Mouse (Mus musculus) spleen, postnatal 10 days (tissue): ENCODE measurements around the gene Slc41a2.
"Not testable (repeated sequence)": the region's sequence is repeated elsewhere in the genome, so short reads cannot be mapped to it uniquely, and the experiment has no call there.

Experiments used
- DNase-seq, 2 experiments: peaks; one replicate each; pipeline ENCODE4 v3.0.0; 2021 to 2022; ENCODE audit warnings: low spot score in 2 of 2

The Slc41a2 gene

DNA sequence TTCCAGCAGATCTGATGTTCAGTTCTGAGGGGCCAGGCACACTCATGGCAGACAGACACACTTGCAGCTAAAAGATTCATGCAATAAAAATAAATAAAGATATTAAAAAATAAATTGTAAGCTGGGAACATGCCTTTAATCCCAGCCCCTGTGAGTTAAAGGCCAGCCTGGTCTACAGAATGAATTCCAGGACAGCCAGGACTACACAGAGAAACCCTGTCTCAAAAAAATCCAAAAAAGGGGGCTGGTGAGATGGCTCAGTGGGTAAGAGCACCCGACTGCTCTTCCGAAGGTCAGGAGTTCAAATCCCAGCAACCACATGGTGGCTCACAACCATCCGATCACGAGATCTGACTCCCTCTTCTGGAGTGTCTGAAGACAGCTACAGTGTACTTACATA is 14.1 kb upstream of the Slc41a2 start:
- DNase-seq, result not testable (repeated sequence)

DNA sequence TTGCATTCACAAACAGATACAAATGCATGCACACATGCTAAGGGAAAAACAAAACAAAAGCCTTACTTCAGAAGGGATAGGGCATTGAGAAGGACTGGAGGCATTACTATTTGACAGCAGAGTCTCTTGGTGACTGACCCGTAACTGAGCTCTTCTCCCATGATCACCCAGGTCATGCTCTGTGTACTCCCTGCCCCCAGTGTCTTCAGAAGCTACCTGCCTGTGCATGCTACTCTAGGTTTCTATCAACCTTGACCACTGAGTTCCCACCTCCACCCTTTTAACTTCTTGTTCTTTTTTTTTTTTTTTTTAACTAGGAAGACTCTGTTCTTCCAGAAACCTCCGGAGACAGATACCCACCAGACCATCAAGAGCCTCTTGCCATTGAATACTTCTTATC is 13.0 kb upstream of the Slc41a2 start:
- DNase-seq, result no peak

DNA sequence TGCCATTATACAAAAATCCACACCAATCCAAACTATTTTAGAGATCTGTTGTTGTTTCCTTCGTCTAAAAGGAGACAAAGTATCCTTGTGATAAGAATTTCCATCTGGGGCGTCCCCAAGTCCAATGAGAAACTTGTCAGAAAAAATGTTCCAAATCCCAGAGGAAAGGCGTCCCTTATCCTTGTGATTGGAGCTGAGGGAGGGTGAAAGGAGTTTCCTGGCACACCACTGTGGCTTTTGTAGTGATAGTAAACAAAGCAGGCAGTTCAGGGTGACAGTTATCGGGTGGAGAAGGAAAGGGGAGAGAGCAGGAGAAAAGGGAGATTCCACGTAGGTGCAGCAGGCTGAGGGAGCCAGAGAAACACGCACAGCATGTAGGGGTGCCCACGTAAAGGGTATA is 9.8 kb upstream of the Slc41a2 start:
- no peak for DNase-seq

DNA sequence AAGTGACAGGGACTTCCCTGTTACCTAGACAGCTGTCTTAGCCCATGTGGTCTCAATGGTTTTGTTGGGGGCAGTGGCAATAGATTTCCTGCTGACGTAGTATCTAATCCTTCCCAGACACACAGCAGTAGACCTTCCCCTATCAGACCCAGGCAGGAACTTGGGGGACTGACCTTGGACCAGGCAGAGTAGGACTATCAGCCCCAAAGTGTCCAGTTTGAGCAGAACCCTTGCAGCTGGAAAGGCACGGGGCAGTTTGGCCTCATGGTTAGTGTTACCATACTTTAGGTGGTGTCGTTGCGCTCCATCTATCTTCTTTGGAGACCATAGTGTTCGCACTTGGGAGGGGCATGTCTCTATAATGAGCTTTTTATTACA is 8.7 kb upstream of the Slc41a2 start:
- no peak for DNase-seq

DNA sequence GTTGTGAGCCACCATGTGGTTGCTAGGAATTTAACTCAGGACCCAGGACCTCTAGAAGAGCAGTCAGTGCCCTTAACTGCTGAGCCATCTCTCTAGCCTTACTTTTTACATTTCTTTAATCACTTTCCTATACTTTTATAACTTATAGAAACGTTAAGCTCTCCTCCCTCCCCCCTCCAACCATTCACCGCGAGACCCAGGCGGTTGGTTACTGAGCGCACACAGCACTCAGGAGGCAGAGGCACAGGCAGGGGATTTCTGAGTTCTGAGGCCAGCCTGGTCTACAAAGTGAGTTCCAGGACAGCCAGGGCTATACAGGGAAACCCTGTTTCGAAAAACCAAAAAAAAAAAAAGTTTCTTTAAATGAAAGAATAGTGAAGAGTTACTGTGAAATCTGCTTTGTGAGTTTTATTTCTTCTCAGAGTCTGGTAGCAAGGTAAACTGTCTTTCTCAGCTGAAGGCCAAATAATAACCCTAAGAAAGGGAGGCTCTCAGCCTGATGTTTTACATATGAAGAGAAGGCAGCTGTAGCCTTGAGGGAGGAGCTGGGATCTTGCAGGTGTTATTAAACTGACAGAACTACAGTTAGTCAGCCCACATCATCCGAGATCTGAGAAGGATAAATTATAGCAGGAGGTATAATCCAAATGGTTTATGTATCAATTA is 8.1 kb upstream of the Slc41a2 start:
- DNase-seq, result no peak

DNA sequence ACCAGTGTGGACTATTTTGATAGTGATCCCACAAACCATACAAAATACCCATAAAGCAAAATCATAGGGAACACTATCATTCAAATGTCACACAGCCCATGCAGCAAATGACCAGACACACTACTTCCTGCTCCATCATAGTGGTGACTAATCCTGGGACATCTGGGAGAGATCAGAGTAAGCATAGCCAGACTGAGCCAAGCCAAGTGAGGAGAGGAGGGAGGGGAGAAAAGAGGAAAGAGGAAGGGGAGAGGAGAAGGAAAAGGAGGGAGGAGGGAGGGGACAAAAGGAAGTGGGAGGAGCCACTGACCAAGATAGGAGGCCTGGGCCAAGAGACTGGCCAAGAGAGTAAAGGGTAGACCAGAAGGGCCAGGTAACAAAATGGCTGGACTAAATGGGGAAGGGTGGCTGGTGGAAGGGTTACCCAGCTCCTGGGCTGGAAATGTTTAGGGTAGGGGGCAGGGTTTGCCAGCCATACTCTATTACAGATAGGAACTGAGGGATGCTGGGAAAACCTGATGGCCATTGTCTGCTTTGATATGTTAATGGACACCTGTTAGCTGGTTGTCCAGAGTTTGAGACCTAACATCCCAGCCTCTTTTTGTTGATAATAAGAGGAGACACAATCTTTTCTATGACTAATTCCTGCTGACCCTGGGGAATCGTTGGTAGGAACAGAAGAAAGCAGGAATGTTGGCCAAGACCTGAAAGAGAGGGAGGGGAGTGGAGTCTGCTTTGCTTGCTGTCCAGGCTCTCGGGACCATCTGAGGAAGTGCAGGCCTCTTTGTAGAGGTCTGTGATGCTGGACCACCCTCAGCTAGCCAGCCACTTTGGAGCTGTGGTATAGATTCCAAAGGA is 6.4 kb upstream of the Slc41a2 start:
- DNase-seq, result no peak

DNA sequence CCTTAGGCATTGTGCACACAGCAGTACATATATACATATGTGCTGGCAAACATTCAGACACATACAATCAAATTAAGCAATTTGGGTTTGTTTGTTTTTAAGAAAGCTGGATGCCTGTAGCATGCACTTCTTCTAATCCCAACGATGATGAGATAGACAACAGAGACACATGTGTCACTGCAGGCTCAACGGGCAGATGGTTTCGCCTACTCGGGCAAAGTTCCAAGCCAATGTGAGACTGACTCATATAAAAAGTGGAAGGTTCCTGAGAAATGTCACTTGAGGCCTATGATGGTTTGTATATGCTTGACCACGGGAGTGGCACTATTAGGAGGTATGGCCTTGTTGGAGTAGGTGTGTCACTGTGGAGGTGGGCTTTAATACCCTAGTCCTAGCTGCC is 5.5 kb upstream of the Slc41a2 start:
- no peak for DNase-seq

DNA sequence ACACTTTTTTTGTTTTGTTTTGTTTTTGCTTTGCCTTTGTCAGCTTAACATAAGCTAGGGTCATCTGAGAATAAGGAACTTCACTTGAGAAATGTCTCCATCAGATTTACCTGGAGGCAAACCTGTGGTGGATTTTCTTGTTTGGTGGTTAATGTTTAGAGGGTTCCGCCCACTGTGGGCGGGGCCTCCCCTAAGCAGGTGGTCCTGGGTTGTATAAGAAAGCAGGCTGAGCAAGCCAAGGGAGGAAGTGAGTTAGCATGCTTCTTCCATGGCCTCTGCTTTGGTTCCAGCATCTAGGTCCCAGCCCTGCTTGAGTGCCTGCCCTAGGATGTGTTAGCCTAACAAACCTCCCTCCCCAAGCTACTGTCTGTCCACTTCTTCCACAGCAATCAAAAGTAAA is 3.5 kb upstream of the Slc41a2 start:
- no peak for DNase-seq

DNA sequence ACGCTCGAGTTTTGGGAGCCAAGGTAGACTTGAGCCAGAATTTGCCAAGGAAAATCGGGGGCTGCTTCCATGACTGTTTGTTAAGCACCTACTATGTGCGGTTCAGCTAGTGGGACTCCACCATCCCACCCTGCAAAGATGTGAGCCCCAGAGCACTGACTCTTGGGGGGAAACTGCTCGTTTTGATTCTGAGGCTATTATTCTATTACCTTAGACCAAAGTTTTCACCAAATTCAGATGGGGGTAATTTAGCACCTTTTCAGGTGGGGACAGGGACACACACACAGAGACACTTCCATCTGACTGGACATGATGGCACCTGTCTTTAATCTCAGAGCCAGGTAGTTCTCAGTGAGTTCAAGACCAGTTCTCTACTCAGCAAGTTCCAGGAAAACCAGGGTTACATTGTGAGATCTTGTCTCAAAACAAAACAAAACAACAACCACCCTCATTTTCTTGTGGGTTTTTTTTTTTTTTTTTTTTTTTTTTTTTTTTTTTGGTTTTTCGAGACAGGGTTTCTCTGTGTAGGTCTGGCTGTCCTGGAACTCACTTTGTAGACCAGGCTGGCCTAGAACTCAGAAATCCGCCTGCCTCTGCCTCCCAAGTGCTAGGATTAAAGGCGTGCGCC is 403 bp upstream of the Slc41a2 start:
- no peak for DNase-seq

DNA sequence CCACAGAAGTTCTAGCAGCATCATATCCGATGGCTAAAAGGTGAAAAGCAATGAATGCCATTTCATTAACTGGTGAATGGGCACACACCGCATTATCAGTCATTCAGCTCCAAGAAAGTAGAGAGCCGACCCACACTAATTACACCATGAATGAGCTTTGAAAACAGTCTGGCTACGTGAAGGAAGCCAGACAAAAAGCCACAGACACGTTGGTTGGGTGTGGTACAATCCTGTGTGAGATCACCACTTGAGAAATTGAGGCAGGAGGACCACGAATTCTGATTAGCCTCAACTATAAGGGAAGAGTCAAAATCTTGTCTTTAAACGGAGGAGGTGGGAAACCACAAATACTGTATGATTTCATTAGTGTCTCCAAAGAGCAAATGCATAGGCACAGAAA is 1.3 kb downstream of the Slc41a2 start:
- DNase-seq, result no peak

DNA sequence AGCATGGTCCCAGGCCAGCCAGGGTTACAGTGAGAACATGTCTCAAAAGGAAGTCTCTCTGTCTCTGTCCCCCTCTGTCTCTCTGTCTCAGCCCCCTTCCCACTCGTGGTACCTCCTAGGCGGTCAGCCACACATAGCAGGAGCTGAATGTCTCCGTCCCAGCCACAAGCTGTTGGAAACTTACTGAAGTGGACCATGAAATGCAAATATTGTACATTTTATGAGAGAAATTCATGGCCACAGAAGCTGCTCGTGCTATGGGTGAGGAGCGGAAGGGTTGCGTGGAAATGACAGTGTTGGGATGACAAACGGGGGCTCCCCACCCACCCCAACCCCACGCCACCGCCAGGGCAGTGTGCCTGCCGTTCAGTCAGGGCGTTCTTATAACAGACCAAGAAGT is 5.1 kb downstream of the Slc41a2 start:
- DNase-seq, result no peak

DNA sequence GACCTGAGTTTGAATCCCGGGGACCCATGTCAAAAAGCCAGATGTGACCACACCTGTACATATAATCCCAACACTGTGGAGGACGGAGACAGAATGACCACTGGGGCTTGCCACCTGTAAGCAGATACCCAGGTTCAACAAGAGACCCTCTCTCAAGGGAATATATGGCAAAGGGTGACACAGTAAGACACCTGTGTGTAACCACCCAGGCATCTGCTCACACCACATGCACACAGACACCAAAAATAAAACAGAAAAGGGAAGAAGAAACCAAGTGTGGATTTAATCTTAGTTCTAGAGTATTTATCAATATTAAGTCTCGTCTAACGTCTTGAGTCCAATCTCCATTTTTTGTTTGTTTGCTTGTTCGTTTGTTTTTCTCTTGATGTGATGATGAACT is 5.9 kb downstream of the Slc41a2 start:
- DNase-seq, result no peak

DNA sequence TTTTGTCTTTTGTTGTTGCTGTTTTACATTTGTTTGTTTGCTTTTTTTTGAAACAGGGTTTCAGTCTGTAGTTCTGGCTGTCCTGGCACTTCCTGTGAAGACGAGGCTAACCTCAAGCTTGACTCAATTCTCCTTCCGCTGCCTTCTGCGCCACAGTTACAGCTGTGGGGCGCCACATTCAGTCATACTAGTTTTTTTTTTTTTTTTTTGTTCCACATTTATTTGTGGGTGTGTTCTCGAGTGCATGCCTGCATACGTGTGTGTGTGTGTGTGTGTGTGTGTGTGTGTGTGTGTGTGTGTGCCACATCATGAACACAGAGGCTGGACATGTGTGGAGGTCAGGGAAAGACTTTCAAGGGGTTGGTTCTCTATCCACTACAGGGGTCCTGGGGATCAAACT is 7.3 kb downstream of the Slc41a2 start:
- DNase-seq, result peak in 1 of 2 experiments; percentile 47

DNA sequence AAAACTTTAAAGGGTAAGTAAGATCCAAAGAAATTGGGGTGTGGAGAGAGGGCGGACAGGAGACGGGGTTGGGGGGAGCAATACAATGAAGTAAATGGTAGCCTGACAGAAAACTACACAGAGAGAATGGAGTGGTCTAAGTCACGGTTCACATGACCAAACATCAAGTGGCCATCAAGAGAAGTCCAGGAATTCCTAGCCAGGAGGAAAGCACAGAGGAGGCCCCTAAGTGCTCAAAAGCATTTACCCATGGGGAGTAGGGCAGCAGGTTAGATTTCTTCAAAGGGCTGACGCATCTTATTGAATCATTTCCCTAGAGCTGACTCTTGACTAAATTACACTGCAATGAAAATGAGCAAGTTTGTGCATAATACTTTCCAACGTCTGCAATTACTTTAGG is 8.9 kb downstream of the Slc41a2 start:
- no peak for DNase-seq

DNA sequence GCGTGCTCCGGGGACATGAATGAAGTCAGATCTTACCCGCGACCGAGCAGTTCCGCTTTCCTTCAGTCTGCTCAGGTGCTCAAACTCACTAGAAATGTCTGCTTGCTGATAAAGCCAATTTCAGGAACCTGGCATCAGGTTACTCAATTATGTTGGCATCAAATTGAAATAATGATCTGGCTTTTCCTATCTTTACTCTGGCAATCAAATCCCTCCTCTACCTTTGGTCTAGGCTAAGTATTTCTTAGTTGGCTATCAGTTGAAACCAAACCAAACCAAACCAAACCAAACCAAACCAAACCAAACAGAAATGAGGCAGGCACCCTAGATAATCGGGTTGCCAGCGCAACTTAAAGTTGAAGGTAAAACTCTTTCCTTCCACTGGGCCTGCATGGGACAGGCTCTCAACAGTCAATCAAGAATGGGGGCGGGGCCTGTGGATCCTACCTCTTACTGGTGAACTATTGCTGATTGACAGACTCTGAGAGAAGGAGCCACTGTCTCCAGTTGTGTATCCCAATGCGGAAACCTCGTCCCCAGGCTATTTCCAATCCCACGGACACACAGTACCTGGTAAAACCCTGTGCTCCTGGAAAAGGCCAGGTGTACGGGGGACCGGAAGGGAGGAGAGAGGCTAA is 10.9 kb downstream of the Slc41a2 start:
- no peak for DNase-seq

DNA sequence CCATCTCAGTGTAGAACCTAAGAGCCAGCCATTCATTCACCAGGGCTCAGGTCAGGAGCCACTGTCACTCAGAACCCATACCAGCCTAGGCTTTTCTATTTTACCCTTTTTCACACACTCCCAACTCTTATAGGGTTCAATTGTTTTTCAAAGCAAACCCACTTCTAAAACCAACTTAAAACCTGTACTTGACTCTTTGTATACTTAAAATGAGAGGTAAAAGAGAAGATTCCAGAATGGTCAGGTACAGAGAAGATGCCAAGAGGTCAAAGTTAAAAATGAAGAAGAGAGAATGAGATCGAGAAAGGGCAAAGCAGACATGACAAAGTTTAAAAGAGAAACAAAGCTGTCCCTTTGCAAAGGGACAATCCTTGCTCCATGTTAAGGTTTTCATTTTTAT is 11.8 kb downstream of the Slc41a2 start:
- no peak for DNase-seq

DNA sequence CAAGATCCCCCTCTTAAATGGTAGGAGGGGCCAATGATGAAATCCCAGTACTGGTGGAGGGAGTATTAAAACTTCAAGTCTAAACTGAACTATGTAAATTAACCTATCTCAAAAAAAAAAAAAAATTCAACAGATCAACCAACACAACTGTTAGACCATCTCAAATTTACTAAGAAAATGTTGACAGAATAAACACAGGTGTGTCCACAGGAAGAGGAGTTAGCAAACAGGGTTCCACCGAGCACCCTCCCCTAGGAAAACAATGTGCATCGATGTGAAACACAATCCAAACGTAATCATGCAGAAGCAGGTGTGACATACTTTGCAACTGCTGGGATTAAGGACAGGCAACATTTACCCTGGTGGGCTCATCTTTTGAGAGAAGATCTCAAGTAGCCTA is 12.8 kb downstream of the Slc41a2 start:
- no peak for DNase-seq

DNA sequence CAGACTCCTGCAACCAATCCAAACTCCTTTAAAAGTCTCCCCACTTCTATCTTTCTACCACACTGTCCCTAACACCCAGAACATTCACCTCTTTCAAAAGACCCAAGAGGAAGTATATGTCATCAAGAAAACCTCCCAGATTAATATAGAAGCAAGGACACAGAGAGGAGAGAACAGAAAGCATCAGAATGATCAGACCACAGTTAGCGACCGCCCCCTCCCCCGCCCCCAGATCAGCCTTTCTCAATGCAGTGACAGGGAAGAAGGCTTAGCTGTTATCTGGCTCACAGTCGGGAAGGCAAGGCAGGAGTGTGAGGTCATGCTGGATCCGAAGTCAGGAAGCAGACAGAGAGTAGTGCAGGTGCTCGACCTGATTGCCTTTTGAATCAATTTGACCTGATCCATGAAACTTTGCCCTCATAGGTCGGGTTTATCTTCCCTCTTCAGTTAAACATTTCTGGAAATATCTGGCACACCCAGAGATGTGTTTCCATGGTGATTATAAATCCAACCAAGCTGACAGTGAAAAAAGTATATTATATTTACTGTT is 15.1 kb downstream of the Slc41a2 start:
- no peak for DNase-seq

DNA sequence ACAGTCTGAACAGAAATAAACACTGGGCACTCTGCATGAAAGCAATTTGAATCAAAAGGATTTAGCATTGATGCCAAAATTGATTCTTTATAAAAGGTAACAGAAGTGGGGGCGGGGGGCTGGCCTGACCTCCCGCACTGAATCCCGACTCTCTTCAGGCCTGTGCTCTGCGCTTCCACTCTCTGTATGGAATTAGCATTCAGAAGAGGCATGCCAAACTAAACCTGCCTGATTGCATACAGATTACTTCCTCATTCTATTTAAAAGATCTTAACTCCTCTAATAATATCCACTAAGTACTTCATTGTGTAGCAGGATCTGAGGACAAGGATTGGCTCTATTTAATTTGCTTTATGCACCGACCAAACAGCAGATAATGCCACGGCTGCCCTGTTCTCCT is 16.2 kb downstream of the Slc41a2 start:
- no peak for DNase-seq

DNA sequence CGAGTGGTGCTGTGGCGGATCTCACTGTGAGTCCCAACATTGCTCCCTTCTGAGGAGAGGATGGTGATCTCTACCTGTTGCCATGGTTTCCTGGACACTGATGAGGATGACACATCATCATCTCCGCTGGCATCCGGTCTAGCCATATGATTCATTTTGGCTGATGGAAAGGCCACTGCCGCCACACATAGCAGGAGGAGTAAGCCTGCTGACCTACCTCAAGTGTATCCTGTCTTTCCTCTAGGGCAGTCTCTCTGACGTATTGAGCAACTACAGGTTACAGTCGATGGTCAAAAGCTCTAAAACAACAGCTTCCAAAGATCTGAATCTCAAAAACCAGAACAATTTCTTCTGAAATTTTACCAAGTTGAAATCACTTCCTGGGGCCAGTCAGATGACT is 16.8 kb downstream of the Slc41a2 start:
- no peak for DNase-seq

DNA sequence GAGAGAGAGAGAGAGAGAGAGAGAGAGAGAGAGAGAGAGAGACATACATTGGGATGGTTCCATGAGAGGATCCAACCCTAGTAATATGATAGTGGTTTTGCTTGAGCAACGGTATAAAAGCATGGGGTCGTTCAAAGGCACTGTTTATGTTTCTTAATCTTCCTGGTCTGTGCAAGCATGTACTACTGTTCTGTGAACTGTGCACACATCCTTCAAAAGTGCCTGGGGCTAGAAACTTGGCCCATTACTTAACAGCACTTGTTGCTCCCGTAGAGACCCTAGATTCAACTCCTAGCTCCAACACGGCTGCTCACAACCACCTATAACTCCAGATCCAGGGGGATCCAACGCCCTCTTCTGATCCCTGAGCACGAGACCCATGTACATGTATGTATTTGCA is 17.3 kb downstream of the Slc41a2 start:
- DNase-seq, result no peak

DNA sequence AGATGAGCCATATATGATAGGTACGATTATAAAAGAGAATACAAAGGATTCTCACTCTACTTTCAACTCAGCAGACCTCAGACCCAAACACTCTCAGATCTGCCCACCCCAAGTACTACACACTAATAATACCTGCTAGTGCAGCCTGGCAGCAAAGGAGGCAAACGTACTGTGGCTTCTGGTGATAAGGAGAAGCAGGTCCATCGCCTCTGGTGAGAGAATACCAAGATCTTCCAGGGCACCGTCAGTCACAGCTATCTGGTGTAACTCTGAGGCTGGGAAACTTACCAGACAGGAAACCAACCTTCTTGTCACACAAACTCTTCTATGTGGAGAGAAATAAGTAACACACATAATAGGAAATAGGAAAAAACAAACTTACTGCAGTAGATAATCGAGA is 24.6 kb downstream of the Slc41a2 start:
- DNase-seq, result no peak
